Comparison of ENCODE assay signal across 8 mouse cellular contexts in the genomic region with DNA sequence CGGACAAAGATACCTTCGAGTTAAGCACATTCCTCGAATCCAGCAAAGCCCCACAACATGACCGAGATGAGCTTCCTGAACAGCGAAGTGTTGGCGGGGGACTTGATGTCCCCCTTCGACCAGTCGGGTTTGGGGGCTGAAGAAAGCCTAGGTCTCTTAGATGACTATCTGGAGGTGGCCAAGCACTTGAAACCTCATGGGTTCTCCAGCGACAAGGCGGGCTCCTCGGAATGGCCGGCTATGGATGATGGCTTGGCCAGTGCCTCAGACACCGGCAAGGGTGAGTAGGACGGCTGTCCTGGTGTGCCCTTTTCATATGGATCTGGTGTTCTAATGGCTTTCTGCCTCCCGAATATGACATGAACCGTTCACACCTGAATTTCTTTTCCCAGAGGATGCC. TPM values are rescaled to one million over a fixed set of nuclear protein-coding genes. Genes with fewer than 3 reads are reported as not detected.
A peak's percentile ranks its signal among the peaks of the same experiment; 100 is the strongest.
DNase-seq lines count a peak whose midpoint lies in the region; ATAC-seq and TF ChIP-seq lines count a peak whose summit lies in the region.

No protein-coding gene starts in this region.

- no peaks in the 10 kb centered on the region for H3K27me3 ChIP-seq in liver, embryonic 16.5 days (ENCODE audit: control insufficient read depth, insufficient read depth, low read depth, low read length)

- H3K36me3 ChIP-seq in liver, embryonic 16.5 days (ENCODE audit: control insufficient read depth, insufficient read depth), result peaks cover 28% of the 10 kb centered on the region

- 8% methylated on average over 16 of the region's 16 CpGs for WGBS in bone marrow, adult 2 months
- 4% methylated on average over 16 of the region's 16 CpGs for WGBS in liver, embryonic 16.5 days (ENCODE audit: insufficient replicate concordance)

- H3K4me2 ChIP-seq in liver, embryonic 16.5 days (ENCODE audit: low read depth, low read length), result peak overlapping the region; percentile 97

- peaks cover 1% of the 10 kb centered on the region; the same call in 1 of the 2 replicates for H3K4me1 ChIP-seq in bone marrow, adult 2 months (ENCODE audit: control insufficient read depth, insufficient read depth, low read length)
- H3K4me1 ChIP-seq in liver, embryonic 16.5 days (ENCODE audit: control insufficient read depth, low read depth, low read length), result peaks cover 68% of the 10 kb centered on the region

- TF ChIP-seq POLR2A in bone marrow, adult 2 months (IDR thresholded peaks at IDR 0.05; ENCODE audit: borderline replicate concordance, control insufficient read depth, low read depth, low read length), result no peak

- peak overlapping the region; percentile 96 for H3K9ac ChIP-seq in liver, embryonic 16.5 days (ENCODE audit: low read depth, low read length)

- peak; percentile 24 for DNase-seq in kidney, adult 18-20 months
- no peak for DNase-seq in kidney, postnatal 25 days
- DNase-seq in heart, postnatal 10 days, result peak; percentile 29 to 41
- no peak for DNase-seq in ovary, postnatal 14 days (ENCODE audit: low spot score)
- DNase-seq in ovary, adult 18-20 months (ENCODE audit: low spot score), result no peak

- TF ChIP-seq CTCF in bone marrow, adult 2 months (IDR thresholded peaks at IDR 0.05; ENCODE audit: control insufficient read depth, insufficient read depth, low read length), result no peak

- no peak for ATAC-seq in liver, embryonic 16.5 days (ENCODE audit: low read depth)
- no peak for ATAC-seq in cerebellum, adult (ENCODE audit: insufficient number of reproducible peaks, low FRiP score, low TSS enrichment)

- intact Hi-C loops in heart, postnatal 10 days (cut with DNase I), result no loop called here

- no peaks in the 10 kb centered on the region for H3K9me3 ChIP-seq in liver, embryonic 16.5 days (replicated peaks; ENCODE audit: control insufficient read depth, low read length)

- peak overlapping the region; percentile 91 for H3K4me3 ChIP-seq in bone marrow, adult 2 months (replicated peaks; ENCODE audit: control insufficient read depth, low read depth, low read length)
- H3K4me3 ChIP-seq in liver, embryonic 16.5 days (ENCODE audit: low read depth, low read length), result peak overlapping the region; percentile 91

- peak overlapping the region; percentile 76 for H3K27ac ChIP-seq in bone marrow, adult 2 months (ENCODE audit: control insufficient read depth, insufficient read depth, low read depth, low read length, poor library complexity)
- peak overlapping the region; percentile 99 for H3K27ac ChIP-seq in liver, embryonic 16.5 days (ENCODE audit: low read length)

RNA-seq across cellular contexts. Expression of a gene that starts 1.3 kb away (rescaled TPM):
- polyA plus RNA-seq in bone marrow, adult 2 months (2011; ENCODE audit: insufficient read depth, insufficient read length, low replicate concordance, missing spikeins), result 248 and 280 TPM in 2 replicates
- 100 to 1,000 TPM in 1 of 2 experiments, 10 to 100 TPM in 1; 96.4 to 105 TPM for total RNA-seq in heart, postnatal 10 days (2021)
- polyA plus RNA-seq in liver, embryonic 16.5 days (2015; fragmentation: Nextera tagmentation; extraction: Ambion mirVana), result 138 and 139 TPM in 2 replicates

RNA-seq across cellular contexts. Expression of a gene that starts 7.9 kb away (rescaled TPM):
- 21.3 and 53.7 TPM in 2 replicates for polyA plus RNA-seq in bone marrow, adult 2 months (2011; ENCODE audit: insufficient read depth, insufficient read length, low replicate concordance, missing spikeins)
- total RNA-seq in heart, postnatal 10 days (2021), result 10 to 100 TPM; 20.0 to 24.6 TPM
- polyA plus RNA-seq in liver, embryonic 16.5 days (2015; fragmentation: Nextera tagmentation; extraction: Ambion mirVana), result 21.2 and 24.9 TPM in 2 replicates

RNA-seq across cellular contexts. Expression of a gene that starts 20.6 kb away (rescaled TPM):
- polyA plus RNA-seq in bone marrow, adult 2 months (2011; ENCODE audit: insufficient read depth, insufficient read length, low replicate concordance, missing spikeins), result not detected in 2 replicates
- total RNA-seq in heart, postnatal 10 days (2021), result 10 to 100 TPM; 22.0 to 31.2 TPM
- polyA plus RNA-seq in liver, embryonic 16.5 days (2015; fragmentation: Nextera tagmentation; extraction: Ambion mirVana), result not detected in 2 replicates

RNA-seq across cellular contexts. Expression of a gene that starts 22.4 kb away (rescaled TPM):
- 11.5 and 16.3 TPM in 2 replicates for polyA plus RNA-seq in bone marrow, adult 2 months (2011; ENCODE audit: insufficient read depth, insufficient read length, low replicate concordance, missing spikeins)
- total RNA-seq in heart, postnatal 10 days (2021), result 10 to 100 TPM; 33.2 to 37.6 TPM
- polyA plus RNA-seq in liver, embryonic 16.5 days (2015; fragmentation: Nextera tagmentation; extraction: Ambion mirVana), result 14.4 and 16.0 TPM in 2 replicates

RNA-seq across cellular contexts. Expression of a gene that starts 30.8 kb away (rescaled TPM):
- polyA plus RNA-seq in bone marrow, adult 2 months (2011; ENCODE audit: insufficient read depth, insufficient read length, low replicate concordance, missing spikeins), result 1.2 and 2.8 TPM in 2 replicates
- total RNA-seq in heart, postnatal 10 days (2021), result under 1 TPM in 1 of 2 experiments, not detected in 1; 0.05 TPM
- polyA plus RNA-seq in liver, embryonic 16.5 days (2015; fragmentation: Nextera tagmentation; extraction: Ambion mirVana), result not detected in 2 replicates

Comparison
In these comparisons a context has a peak if more than half of its experiments do, and no peak if none do; other contexts are left out.
1. DNase-seq: peak in kidney, adult 18-20 months (single experiment) and heart, postnatal 10 days (2 of 2); none in kidney, postnatal 25 days (0 of 2), ovary, postnatal 14 days (single experiment) and ovary, adult 18-20 months (single experiment).